Mouse (Mus musculus): ENCODE results near the gene Fut8.
A peak's percentile ranks its signal among the peaks of the same experiment; 100 is the strongest.
"Not testable (repeated sequence)": the region's sequence is repeated elsewhere in the genome, so short reads cannot be mapped to it uniquely, and the experiment has no call there.

The Fut8 gene

DNA sequence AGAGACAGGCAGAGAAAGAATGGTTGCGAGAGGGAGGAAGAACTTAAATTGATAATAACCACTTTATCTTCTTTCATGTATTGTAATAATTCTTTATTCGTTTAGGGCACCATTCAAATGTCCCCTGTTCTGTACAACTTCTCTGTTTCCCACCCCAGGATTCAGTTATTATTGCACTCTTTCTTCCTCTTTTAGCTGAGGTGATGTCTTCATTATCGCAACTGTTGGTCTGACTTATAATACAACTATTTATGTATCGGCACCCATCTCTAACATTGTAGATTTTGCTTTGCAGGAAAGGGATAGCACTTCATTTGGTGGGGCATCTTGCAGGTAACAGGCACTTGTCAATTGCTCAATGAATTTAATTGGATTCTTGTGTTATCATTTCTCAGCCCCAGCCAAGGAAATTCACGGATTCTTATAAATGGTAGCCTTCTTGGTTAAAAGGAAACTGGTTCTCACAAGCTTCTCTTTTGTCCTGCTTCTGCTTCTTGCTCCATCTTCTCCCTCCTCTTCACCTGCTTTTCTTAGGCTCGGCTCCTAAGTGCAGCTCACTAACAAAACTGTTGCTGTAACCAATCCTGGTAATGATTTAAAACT lies 15.6 kb upstream of the Fut8 start:
- no peak for DNase-seq (ENCODE audit: low spot score in 2 of 2)

DNA sequence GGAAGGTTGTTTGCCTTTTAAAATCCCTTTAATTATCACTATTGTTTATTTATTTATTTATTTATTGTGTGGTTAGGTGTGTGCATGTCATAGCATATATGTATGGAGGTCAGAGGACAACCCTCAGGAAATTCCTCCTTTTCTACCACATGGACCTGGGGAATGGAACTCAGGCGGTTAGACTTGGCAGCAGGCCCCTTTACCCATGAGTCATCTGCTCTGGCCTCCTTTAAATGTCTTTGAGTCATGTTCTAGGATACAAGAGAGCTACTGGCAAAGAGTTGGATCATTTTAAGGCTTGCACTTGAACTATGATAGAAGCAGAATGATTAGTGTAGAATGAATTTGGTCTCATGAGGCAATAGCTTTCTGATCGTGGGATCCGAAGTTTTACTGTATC lies 14.3 kb upstream of the Fut8 start:
- no peak for DNase-seq (ENCODE audit: low spot score in 2 of 2)

DNA sequence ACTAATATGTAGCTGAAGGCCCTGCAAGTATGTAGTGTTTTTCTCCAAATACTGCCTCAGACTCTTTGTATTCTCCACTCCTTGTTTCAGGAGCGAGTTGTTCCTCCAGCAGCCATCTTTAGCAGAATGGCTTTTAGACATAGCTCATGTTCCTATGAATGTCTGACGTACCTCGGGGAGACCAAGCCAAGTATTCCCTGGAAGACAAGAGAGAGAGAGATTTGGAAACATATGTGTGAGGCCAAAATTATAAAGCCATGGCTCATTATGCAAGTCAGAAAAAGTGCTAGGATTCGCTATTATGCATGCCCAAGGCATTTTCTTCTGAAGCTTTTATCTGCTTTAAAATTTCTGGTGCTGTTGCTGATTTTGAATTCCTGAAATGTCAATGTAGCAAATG lies 13.8 kb upstream of the Fut8 start:
- no peak for DNase-seq (ENCODE audit: low spot score in 2 of 2)

DNA sequence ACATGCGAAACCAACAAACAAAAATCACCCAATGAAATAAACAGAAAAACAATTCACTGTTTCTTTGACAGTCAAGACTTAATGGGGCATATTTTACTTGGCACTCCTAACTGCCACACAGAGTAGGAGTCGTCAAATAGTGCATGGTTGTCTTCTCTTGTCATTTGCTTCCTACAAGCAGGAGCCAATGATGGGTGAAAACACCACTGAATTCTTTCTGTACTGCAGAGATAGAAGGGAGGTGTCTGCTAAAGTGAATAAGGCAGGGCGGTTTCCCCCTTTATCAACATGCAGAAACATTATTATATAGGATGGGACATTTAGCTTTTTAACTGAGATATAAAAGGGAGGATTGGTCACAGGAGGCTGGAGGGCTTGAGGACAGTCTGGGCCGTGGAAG lies 13.0 kb upstream of the Fut8 start:
- DNase-seq (ENCODE audit: low spot score in 2 of 2): peak in 1 of 2 experiments; percentile 9

DNA sequence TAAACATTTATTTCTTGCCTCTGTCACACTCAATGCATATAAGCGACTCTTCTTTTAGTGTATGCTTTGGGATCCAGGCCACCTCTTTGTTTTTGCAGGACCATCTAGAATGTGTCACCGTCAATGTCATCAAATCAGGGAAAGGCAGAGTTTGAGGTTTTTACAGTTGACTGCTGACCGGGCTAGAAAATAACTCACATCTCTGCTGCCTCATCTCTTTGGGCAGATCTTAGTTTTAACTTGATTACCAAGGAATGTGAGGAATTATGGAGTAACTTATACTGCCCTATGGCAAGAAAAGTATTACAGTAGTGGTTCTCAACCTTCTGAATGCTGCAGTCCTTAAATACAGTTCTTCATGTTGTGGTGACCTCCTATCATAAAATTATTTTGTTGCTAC lies 12.2 kb upstream of the Fut8 start:
- DNase-seq (ENCODE audit: low spot score in 2 of 2): no peak

DNA sequence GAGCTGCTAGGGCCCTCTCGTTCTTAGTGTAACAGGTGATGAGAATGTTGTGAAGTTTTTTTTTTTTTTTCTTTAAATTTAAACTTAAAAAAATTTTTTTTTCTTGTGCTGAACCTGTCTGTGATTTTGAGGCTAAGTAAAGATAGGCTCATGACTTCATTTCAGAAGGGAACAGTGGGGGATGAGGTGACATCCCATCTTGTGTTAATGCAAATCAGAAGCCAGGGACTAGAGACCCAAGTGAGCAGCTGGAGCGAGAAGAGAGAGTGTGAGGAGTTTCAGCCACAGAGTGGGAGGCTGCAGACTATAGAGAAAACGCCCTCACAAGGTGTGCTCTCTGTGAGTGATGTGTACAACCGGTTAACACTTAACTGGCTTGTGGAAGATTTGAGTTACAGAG lies 2.0 kb upstream of the Fut8 start:
- no peak for DNase-seq (ENCODE audit: low spot score in 2 of 2)

DNA sequence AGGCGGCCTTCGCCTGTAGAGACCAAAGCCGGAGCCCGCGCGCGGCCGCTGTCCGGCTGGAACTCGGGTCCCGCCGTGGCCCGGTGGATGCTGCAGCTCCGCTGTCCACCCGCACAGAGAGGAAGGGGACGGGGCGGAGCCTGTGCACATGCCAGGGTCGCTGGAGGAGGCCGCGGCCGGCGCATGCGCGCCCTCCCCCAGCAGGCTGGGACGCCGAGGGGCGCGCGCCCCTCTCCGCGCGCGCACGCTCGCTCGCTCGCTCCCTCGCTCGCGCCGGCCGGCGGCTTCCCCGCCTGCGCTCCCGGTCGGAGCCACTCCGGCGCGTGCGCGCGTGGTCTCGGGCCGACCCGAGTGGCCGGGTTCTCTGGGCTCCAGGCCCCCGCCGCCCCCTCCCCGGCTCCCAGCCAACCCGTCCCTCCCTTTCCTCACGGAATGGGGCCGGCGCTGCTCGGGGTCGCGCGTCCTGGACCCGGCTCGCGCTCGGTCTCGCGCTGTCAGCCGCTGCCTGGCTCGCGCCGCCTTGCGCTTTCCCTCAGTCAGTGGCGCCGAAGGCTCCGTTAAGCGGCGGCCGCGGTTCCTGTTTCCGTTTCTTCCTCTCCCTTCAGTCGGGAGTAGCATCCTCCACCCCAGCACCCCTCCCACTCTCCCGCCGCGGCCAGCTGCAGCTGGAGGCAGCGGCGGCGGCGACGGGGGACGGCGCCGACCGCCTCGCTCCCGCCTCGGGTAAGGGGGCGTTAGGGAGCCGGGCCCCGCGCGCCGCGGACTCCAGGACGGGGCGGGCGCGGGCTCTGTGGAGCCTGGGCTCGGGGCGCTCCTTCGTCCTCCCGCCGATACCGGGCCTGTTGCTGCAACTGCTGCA lies 835 bp downstream of the Fut8 start:
- peak; percentile 89 to 90 for DNase-seq (ENCODE audit: low spot score in 2 of 2)

DNA sequence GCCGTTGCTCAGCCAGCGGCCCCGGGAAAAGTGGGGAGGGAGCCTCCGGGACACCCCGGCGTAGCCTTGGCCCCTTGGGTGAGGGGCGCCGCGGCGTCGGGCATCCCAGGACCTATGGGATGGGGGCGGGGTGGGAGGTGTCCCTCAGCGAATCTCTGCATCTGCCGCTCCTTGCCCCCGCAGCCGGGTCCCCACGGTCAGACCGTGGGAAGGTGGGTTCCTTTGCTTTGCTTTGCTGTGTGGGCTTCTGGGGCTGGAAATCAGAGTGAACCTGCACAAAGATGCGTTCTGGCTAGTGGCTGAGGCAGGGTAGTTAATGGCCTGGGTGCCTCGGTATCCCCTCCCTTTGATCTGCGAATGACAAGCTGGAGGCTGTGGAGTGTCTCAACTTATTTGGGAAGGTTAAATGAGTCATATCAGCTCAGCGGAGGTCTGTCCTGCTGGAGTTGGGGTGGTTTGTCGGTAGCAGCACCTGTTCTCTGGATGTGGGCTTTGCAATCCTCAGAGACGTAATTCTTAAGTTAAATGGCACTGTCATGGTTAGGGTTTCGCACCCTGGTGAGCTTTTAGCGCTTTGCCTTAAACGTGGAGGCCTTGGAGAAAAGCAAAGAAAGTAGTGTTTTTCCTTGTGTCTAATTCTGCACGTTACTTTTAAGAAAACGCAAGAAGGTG lies 1.6 kb downstream of the Fut8 start:
- DNase-seq (ENCODE audit: low spot score in 2 of 2): peak; percentile 12 to 15

DNA sequence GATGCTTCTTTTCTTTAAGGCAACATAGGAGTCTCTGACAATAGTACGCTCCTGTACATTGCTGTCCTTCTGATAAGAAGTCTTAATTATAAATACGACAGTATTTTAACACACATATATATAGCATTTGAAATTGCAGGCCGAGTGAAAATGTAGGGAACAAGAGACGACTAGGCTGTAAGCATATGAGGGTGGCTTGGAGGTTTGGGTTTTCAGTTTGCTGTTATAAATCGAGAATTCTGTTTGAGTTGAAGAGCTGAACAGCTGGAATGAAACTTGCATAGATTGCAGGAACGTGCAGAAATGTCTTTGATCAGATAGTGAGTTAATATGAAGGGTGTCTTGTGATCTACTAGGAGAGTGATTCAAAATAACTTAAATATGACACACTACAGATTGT lies 2.4 kb downstream of the Fut8 start:
- no peak for DNase-seq (ENCODE audit: low spot score in 2 of 2)

DNA sequence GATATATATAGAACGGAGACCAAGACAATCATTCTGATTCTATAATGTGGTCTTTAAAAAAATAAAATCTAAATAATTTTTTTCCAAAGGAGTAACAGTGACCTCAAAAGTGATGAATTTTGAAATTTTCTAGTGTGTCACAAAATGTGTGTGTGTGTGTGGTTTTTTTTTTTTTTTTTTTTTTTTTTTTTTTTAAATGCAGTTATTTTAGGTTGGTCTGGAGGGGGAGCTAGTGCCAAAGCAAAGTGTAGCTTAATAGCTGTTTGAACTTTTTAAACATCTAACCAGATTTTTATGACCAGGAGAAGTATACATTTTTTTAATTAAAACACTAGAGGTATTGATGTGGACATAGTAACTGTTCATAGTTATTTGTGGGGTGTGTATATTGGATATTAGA lies 2.9 kb downstream of the Fut8 start:
- DNase-seq (ENCODE audit: low spot score in 2 of 2): peak; percentile 20 to 46

DNA sequence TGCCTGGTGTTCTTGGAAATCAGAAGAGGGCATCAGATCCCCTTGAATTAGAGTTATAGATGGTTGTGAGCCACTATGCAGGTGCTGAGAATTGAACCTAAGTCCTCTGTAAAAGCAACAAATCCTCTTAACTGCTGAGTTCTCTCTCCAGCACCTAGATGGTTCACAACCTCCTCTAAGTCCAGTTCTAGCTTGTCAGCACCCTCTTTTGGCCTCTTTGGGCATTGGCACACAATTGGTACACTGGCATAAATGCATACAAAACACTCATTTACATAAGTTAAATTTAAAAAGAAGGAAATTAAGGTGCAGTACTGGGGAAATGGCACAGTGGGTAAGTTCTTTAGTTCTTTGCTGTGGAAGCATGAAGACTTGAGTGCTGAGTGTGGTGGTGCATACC lies 24.7 kb downstream of the Fut8 start:
- peak; percentile 15 to 32 for DNase-seq (ENCODE audit: low spot score in 2 of 2)

DNA sequence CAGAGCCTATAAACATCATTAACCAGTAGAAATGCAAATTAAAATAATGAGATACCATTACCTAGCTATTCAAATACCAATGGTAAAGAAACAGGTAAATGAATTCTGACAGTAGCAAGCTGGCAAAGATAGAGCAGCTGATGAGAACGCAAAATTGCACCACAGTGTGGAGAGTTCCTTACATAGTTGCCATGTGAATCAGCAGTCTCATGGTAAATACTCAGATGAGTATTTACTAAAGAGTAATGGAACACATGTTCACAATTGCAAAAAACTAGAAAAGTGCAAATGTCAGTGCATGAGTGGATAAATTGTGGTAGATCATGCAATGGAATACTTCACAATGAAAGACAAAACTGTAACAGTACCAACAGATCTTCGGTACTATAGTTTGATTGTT lies 25.9 kb downstream of the Fut8 start:
- no peak for DNase-seq (ENCODE audit: low spot score in 2 of 2)

DNA sequence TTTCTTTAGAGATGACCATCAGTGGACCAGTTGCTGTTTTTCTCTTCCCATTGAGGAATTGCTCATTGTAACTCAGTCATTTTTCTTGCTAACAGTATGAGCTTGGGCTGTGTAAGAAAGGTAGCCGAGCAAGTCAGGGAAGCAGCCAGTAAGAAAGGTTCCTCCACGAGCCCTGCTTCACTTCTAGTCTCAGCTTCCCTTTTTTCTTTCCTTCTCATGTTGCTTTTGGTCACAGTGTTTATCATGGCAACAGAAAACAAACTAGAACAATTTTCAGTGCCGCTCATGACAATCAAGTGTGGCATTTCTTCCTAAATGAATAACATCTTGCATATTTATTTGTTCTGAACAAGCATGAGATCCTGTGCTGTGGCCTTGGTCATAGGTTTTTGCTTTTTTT lies 32.8 kb downstream of the Fut8 start:
- no peak for DNase-seq (ENCODE audit: low spot score in 2 of 2)

DNA sequence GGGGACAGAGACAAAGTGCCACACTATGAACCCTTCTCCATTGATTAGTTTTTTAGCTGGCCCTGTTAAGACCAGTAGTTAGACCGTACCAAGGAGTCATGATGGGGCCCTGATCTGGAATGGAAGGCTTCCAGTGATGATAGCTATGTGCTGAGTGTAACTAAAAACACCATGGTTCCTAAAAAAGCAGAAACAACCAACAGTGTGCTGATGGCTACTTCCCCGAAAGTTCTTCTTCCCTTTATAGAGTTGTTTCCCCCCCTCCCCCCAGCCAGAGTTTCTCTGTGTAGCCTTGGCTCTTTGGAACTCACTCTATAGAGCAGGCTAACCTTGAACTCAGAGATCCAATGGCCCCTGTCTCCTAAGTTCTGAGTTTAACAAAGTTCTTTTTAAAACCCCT lies 50.6 kb downstream of the Fut8 start:
- DNase-seq (ENCODE audit: low spot score in 2 of 2): no peak

DNA sequence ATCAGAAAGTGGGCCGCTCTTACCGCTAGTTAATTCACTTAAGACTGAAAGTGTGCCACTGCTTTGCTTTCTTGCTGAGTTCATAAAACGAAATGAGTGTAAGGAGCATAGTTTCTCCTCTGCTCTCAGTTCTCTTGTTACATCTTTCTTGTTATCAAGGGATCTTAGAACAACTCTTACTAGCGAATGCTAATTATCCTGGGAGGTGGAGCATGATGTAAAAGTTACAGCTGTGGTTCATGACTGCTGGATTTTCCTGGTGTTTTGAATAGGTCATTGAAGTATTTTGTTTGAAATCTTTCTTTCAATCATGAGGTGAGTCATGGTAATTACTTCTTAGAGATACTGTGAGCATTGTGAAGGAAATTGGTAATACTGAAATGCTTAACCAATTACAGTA lies 53.1 kb downstream of the Fut8 start:
- DNase-seq (ENCODE audit: low spot score in 2 of 2): no peak

DNA sequence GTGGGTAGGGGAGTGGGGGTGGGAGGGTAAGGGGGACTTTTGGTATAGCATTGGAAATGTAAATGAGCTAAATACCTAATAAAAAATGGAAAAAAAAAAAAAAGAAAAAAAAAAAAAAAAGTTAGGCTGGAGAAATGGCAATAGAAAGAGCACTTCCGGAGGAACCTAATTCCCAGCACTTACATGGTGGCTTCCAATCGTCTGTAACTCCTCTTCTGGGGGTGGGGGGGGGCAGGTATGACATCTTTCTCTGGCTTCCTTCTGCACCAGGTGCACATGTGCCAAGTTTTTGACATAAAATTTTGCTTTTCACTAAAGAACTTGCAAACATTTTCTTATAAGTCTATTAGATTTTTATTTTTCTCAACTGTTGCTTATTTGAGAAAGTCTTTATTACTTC lies 53.9 kb downstream of the Fut8 start:
- not testable (repeated sequence) for DNase-seq (ENCODE audit: low spot score in 2 of 2)

DNA sequence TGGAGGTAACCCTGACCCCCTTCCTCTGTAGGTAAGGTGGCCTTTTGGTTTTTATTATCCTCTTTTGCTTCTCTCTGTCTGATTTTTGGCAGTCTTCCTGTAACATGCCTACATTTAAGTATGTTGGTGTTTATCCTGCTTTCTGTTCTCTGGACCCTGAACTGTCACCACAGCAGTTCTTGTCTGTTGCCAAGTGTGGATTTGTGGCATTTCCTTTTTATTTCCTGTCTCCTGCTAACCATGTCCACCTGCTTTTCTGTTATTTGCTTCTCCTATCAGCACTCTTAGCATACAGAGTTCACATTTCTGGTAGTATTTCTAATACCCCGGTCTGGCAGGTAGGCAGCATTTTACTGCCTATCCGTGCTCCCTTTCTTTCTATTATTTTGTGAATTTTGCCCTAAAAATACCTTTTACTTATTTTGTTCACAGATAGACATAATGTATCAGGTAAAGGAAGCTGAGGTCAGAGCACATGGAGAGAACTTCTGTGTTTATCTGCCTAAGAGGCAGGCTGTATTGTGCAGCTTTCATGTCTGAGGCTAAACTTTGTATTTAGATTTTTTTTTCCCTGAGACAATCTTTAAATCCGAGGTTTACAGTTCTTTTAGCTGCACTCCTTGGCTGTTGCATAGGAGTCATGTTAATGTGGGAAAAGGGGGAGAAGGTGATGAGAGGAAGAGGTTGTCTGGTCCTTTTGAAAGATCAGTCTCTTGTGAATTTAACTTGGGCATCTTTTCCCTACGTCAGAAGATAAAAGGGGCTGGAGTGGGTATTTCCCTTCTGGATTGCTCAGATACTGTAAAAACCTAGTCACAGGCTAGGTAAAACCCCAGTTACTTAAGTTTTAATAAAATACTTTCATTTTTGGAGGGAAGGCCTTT lies 54.7 kb downstream of the Fut8 start:
- no peak for DNase-seq (ENCODE audit: low spot score in 2 of 2)

DNA sequence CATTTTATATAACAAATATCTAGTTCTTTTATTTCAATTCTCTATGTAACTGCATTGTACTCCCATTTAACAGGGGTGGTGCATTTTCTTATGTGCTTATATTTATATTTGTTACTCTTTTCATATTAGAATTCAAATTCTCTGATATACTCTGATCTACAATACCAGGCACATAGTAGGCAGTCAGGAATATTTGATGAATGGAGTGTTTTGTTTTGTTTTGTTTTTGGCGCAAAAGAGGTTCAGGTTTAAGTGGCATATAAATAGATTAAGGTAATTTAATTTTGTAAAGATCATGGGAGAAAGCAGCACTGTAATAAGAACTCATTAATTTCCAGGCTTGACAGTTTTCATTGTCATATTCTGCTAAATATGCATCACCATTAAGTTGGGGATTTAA lies 58.2 kb downstream of the Fut8 start:
- DNase-seq (ENCODE audit: low spot score in 2 of 2): no peak

DNA sequence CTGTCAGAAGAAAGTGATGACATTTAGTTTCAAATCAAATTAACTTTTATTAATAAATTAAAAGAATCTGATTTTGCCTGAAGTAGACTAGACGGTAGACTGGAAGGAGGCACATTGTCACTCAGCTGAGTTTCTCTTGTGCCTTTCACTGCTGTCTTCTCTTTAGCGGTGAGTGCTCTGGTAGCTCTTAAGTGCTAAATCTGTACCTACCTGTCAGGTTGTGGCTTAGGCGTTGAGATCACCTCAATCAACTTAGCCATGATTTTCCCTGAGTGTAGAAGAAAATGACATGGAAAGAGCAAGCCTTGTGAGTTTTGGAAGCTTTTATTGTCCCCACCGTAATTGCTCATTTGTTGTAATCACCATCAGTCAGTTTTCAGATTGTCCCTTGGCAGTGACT lies 59.2 kb downstream of the Fut8 start:
- DNase-seq (ENCODE audit: low spot score in 2 of 2): no peak

DNA sequence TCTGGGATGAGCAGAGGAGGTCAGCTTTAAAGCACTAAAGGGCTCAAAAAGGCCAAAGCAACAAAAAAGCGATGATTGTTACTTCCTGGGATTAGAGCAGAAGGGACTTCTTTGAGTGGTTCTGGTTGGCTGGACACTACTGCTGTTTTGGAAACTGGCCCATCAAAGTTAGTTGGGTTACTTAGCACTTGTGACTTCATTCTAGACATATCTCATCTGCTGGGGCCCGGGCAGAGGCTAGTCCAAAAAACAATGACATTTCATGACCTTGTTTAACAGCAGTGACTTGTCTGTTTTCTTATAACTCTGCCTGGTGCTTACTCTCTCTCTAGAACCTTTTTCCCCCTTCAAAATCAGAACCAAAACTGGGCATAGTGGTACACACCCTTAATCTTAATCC lies 59.9 kb downstream of the Fut8 start:
- no peak for DNase-seq (ENCODE audit: low spot score in 2 of 2)

DNA sequence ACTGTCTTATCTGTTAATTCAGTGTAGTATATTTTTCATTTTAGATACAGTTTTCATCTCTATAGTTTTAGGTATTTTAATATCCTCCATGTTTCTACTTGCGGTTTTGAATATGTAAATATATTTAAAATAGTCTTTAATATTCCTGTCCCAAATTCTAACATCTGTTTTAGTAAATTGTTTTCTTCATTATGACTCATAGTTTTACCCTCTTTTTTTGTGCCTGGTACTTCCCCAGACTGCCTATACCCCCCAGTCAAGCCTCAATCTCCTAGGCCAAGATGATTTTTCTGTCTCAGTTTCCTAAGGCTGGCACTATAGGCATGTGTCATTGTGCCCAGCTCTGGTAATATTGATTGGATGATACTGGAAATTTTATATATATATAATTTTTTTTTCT lies 64.1 kb downstream of the Fut8 start:
- no peak for DNase-seq (ENCODE audit: low spot score in 2 of 2)

DNA sequence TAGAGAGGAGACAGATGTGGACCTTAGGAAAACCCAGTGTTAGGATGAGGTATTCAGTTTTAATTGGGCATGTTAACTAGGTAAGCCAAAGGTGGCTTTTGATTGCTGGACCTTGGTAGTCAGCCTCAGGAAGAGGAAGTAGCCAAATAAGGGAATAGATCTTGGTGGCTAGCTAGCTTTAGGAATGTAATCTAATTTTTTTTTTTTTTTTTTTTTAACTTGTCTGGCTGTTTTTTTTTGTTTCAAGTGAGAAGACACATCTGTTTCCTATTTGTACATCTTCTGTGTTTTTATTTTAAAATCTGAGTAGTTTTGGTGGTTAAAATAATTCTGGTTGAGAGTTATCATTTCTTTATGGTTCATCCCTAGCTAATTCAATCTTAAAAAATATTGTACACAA lies 65.4 kb downstream of the Fut8 start:
- no peak for DNase-seq (ENCODE audit: low spot score in 2 of 2)

Data from spleen, postnatal 36 days (tissue).